Mouse (Mus musculus) heart, embryonic 13.5 days (tissue): Measurements from ENCODE around the gene Gm13889. TPM values are rescaled to one million over a fixed set of nuclear protein-coding genes. Genes with fewer than 3 reads are reported as not detected.

Experiments used
- ATAC-seq: fragments of 200-750 bp; cut with Nextera tagmentation; 2 replicates; pipeline ENCODE4 v1.8.0; 2017; ENCODE audit warnings: moderate TSS enrichment; ENCODE audit not compliant: insufficient number of reproducible peaks, low FRiP score, low TSS enrichment; ENCODE audit errors: extremely low read depth
- H3K27ac ChIP-seq: fragments of 300-500 bp; sonication (generic); replicated peaks from 2 replicates; pipeline ENCODE4 v1.5.1; 2015; ENCODE audit warnings: moderate library complexity, mild to moderate bottlenecking, inconsistent platforms
- H3K27me3 ChIP-seq: fragments of 300-500 bp; sonication (generic); replicated peaks from 2 replicates; pipeline ENCODE4 v1.6.1; 2015; ENCODE audit warnings: mild to moderate bottlenecking, inconsistent platforms
- H3K36me3 ChIP-seq: fragments of 300-500 bp; sonication (generic); 2 replicates; pipeline ENCODE4 v1.6.1; 2015; ENCODE audit warnings: mild to moderate bottlenecking, inconsistent platforms
- H3K4me1 ChIP-seq: fragments of 300-500 bp; sonication (generic); 2 replicates; pipeline ENCODE4 v1.6.1; 2015; ENCODE audit warnings: inconsistent platforms
- H3K4me2 ChIP-seq: fragments of 300-500 bp; sonication (generic); 2 replicates; pipeline ENCODE4 v1.6.1; 2015; ENCODE audit warnings: inconsistent platforms, mild to moderate bottlenecking, moderate library complexity
- H3K4me3 ChIP-seq: fragments of 300-500 bp; sonication (generic); 2 replicates; pipeline ENCODE4 v1.5.1; 2015; ENCODE audit warnings: moderate library complexity, mild to moderate bottlenecking, inconsistent platforms
- H3K9ac ChIP-seq: fragments of 300-500 bp; sonication (generic); 2 replicates; pipeline ENCODE4 v1.6.1; 2015; ENCODE audit warnings: inconsistent platforms, mild to moderate bottlenecking, moderate library complexity
- H3K9me3 ChIP-seq: fragments of 300-500 bp; sonication (generic); 2 replicates; pipeline ENCODE4 v1.6.1; 2016; ENCODE audit warnings: inconsistent platforms
- WGBS: fragments of 180-500 bp; shearing (Covaris S2); methylation state at CpG from one replicate; pipeline ENCODE4 v1.1.7; 2015; ENCODE audit warnings: mixed read lengths; 5-methylcytosine and 5-hydroxymethylcytosine counted together
- polyA plus RNA-seq: library from polyadenylated mRNA; unstranded; fragments of >200 nt; fragmentation: Nextera tagmentation; extraction: Ambion mirVana; gene quantifications from 2 replicates; pipeline ENCODE4 v1.2.1, GENCODE M21; 2015

Gm13889 gene
- polyA plus RNA-seq, 1 experiment from 2014 or later = 4.3 TPM

- Histone ChIP-seq H3K27me3 (peaks cover 75% of the 10 kb centered on the region), H3K27ac (no peak overlapping the region), H3K4me1 (peaks cover 27% of the 10 kb centered on the region), H3K4me2 (peak overlapping the region; percentile 99; the same call in 1 of the 2 replicates), H3K9ac (no peak overlapping the region), H3K9me3 (no peaks in the 10 kb centered on the region), H3K36me3 (no peaks in the 10 kb centered on the region), H3K4me3 (no peak overlapping the region)
- WGBS = 54% methylated on average over 8 of the region's 8 CpGs
- ATAC-seq = no peak
These were observed 779 bp upstream of the Gm13889 start for GRCm38 (mm10) chr2:93957785-93958175.

GRCm38 (mm10) chr2:93956331-93956801, 635 bp downstream of the Gm13889 start:
- Histone ChIP-seq H3K27ac (peak overlapping the region; percentile 32; the same call in 1 of the 2 replicates), H3K9me3 (no peaks in the 10 kb centered on the region), H3K9ac (peak overlapping the region; percentile 87), H3K4me1 (peaks cover 27% of the 10 kb centered on the region), H3K4me2 (peak overlapping the region; percentile 99), H3K4me3 (peak overlapping the region; percentile 74), H3K36me3 (no peaks in the 10 kb centered on the region), H3K27me3 (peaks cover 83% of the 10 kb centered on the region)
- under 1% methylated on average over 35 of the region's 44 CpGs for WGBS
- ATAC-seq = 0 out of 2 replicates have a peak, but pooled peaks have one; percentile 34

DNA sequence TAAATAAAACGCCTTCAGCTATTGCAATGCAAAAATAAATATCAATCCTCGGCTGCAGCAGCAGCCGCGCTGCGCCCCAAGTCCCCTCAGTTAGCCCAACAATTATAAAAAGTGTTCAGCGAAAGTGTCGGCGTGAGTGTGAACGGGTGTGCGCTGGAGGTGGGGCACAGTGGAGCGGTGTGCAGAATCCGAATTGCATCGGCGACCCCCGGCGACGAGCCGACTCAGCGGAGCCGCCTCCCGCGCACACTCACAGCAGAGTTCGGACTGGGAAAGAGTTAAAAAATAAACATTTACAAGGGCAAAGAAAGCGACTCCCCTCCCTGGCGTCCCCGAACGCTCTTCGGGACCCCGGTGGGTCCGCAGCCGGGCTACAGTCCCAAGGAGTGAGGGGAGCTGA, 1.1 kb downstream of the Gm13889 start:
- ATAC-seq = no peak

GRCm38 (mm10) chr2:93954781-93955578, 2.0 kb downstream of the Gm13889 start:
- peaks cover 27% of the 10 kb centered on the region for H3K4me1 ChIP-seq
- H3K9me3 ChIP-seq = no peaks in the 10 kb centered on the region
- H3K27me3 ChIP-seq = peaks cover 74% of the 10 kb centered on the region
- H3K4me2 ChIP-seq = peak overlapping the region; percentile 99
- peak overlapping the region; percentile 87 for H3K9ac ChIP-seq
- H3K4me3 ChIP-seq = peak overlapping the region; percentile 74
- H3K36me3 ChIP-seq = no peaks in the 10 kb centered on the region
- H3K27ac ChIP-seq = no peak overlapping the region
- no peak for ATAC-seq
- under 1% methylated on average over 32 of the region's 32 CpGs for WGBS

More for the DNA sequence above, 1.1 kb downstream of the Gm13889 start:
- Histone ChIP-seq H3K36me3 (no peaks in the 10 kb centered on the region), H3K4me3 (peak overlapping the region; percentile 74), H3K4me1 (peaks cover 27% of the 10 kb centered on the region), H3K9ac (peak overlapping the region; percentile 87), H3K4me2 (peak overlapping the region; percentile 99), H3K9me3 (no peaks in the 10 kb centered on the region), H3K27ac (0 out of 2 replicates have a peak overlapping the region, but pooled peaks have one; percentile 32), H3K27me3 (peaks cover 79% of the 10 kb centered on the region)
- under 1% methylated on average over 31 of the region's 31 CpGs for WGBS

DNA sequence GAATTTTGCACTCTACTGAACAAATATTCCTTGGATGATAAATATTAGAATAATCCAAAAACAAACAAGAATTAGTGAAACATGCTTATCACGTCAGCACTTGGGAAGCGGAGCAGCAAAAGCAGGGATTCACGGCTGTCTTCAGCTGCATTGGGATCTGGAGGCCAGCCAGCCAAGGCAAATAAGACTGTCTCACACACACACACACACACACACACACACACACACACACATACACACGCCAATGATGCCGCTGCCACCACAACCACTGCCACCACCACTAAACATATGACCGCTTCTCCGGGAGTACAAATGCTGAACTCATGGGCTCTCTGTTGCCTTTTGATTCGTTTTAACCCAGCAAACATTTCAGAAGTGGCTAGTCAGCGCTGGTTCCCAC, 3.3 kb downstream of the Gm13889 start:
- Histone ChIP-seq H3K36me3 (no peaks in the 10 kb centered on the region), H3K4me1 (peaks cover 27% of the 10 kb centered on the region), H3K9me3 (peaks cover 4% of the 10 kb centered on the region; the same call in 1 of the 2 replicates), H3K27ac (no peak overlapping the region), H3K4me3 (no peak overlapping the region), H3K27me3 (peaks cover 74% of the 10 kb centered on the region), H3K9ac (no peak overlapping the region), H3K4me2 (no peak overlapping the region)
- no peak for ATAC-seq
- WGBS = 77% methylated on average over 9 of the region's 9 CpGs

GRCm38 (mm10) chr2:93946976-93947375, 10.0 kb downstream of the Gm13889 start:
- 55% methylated on average over 5 of the region's 5 CpGs for WGBS
- ATAC-seq = no peak

DNA sequence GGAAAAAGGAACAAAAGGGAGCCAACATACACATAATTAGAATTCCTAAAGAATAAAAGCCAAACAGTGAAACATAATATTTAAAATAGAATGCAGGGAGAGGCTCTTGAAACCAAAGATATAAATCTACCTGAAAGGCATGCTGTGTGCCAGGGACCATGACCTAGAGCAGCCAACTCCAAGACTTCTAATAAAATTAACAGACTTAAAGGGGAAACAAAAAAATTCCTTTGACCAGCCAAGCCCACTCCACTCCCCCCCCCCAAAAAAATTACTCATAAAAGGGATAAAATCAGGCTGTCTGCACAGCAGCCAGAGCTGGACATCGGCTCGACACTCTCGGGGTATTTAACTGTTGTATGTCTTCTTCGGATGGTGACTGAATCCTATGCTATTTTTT, 12.1 kb downstream of the Gm13889 start:
- Histone ChIP-seq H3K9ac (no peak overlapping the region), H3K36me3 (no peaks in the 10 kb centered on the region), H3K9me3 (peaks cover 16% of the 10 kb centered on the region), H3K4me3 (no peak overlapping the region), H3K4me1 (peaks cover 22% of the 10 kb centered on the region), H3K4me2 (no peak overlapping the region), H3K27me3 (peaks cover 58% of the 10 kb centered on the region), H3K27ac (no peak overlapping the region)
- no peak for ATAC-seq
- WGBS = 81% methylated on average over 4 of the region's 4 CpGs

More at GRCm38 (mm10) chr2:93946976-93947375, 10.0 kb downstream of the Gm13889 start:
- Histone ChIP-seq H3K27ac (no peak overlapping the region), H3K9ac (no peak overlapping the region), H3K9me3 (peaks cover 16% of the 10 kb centered on the region), H3K4me2 (no peak overlapping the region), H3K27me3 (peaks cover 59% of the 10 kb centered on the region), H3K4me3 (no peak overlapping the region), H3K4me1 (peaks cover 7% of the 10 kb centered on the region), H3K36me3 (no peaks in the 10 kb centered on the region)

DNA sequence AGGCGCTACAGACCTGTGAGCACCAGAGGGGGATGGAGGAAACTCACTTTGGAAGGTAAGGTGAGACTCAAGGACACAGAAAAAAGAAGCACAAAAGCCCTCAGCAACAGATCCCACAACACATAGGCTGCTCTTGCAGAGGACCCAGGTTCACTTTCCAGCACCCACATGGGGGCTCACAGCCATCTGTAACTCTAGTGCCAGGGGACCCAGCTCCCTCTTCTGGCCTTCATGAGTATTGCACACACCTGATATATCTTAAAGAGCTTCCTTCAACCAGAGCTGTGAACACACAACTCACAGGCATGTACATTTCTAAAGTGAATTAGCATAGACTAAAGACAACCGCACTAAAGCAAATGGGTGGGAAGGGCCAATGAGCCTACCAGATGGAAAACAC, 12.9 kb downstream of the Gm13889 start:
- H3K27me3 ChIP-seq = peaks cover 58% of the 10 kb centered on the region
- peaks cover 22% of the 10 kb centered on the region for H3K4me1 ChIP-seq
- no peak for ATAC-seq
- 85% methylated on average over 2 of the region's 2 CpGs for WGBS
- H3K9me3 ChIP-seq = peaks cover 14% of the 10 kb centered on the region
- no peak overlapping the region for H3K9ac ChIP-seq
- H3K4me3 ChIP-seq = no peak overlapping the region
- H3K36me3 ChIP-seq = no peaks in the 10 kb centered on the region
- H3K27ac ChIP-seq = no peak overlapping the region
- no peak overlapping the region for H3K4me2 ChIP-seq

- peak; percentile 62 for ATAC-seq
- Histone ChIP-seq H3K4me2 (peak overlapping the region; percentile 49), H3K36me3 (no peaks in the 10 kb centered on the region), H3K27ac (peak overlapping the region; percentile 12; the same call in 1 of the 2 replicates), H3K27me3 (peaks cover 65% of the 10 kb centered on the region), H3K4me3 (no peak overlapping the region; the same call in 1 of the 2 replicates), H3K4me1 (peaks cover 30% of the 10 kb centered on the region), H3K9ac (no peak overlapping the region; the same call in 1 of the 2 replicates), H3K9me3 (peaks cover 12% of the 10 kb centered on the region)
- WGBS = 24% methylated on average over 11 of the region's 11 CpGs
These were observed 15.3 kb downstream of the Gm13889 start for GRCm38 (mm10) chr2:93941670-93942069.

- WGBS = 24% methylated on average over 9 of the region's 9 CpGs
- H3K4me2 ChIP-seq = no peak overlapping the region
- ATAC-seq = no peak
These were observed 18.5 kb downstream of the Gm13889 start for GRCm38 (mm10) chr2:93938534-93938933.

DNA sequence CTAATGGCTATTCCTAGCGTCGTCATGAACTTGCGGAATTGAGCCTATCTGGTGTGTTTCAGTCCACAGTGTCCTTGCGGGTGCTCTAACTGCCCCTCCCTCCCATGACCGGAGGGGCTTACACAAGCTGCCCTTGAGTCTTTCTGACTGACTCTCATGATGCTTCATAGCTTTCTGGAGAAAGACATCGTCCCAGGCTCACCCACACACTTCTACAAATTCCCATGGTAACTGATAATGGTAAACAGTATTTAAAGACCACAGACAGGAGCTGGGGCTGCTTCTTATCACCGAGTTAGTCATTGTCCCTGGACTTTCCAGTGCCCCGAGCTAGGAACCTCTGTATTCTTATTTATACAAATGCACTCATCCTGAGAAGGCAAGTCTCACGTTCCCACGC, 28.1 kb downstream of the Gm13889 start:
- 60% methylated on average over 10 of the region's 10 CpGs for WGBS
- Histone ChIP-seq H3K4me3 (no peak overlapping the region), H3K27me3 (peaks cover 55% of the 10 kb centered on the region), H3K9ac (no peak overlapping the region), H3K36me3 (no peaks in the 10 kb centered on the region), H3K4me2 (no peak overlapping the region), H3K27ac (no peak overlapping the region), H3K9me3 (no peaks in the 10 kb centered on the region), H3K4me1 (0 out of 2 replicates have a peak, but pooled peaks cover 3% of the 10 kb centered on the region)
- no peak for ATAC-seq

More at GRCm38 (mm10) chr2:93938534-93938933, 18.5 kb downstream of the Gm13889 start:
- peaks cover 58% of the 10 kb centered on the region for H3K27me3 ChIP-seq
- H3K9me3 ChIP-seq = peaks cover 5% of the 10 kb centered on the region
- no peak overlapping the region for H3K9ac ChIP-seq
- no peak overlapping the region for H3K4me3 ChIP-seq
- no peak overlapping the region for H3K27ac ChIP-seq
- H3K36me3 ChIP-seq = no peaks in the 10 kb centered on the region
- H3K4me1 ChIP-seq = peaks cover 30% of the 10 kb centered on the region
